Mouse (Mus musculus) thymus, postnatal 10 days (tissue): Measurements from ENCODE around the gene Pla1a.

Source experiments
- DNase-seq, 2 experiments: peaks; one replicate each; pipeline ENCODE4 v3.0.0; 2021; ENCODE audit warnings: low spot score in 2 of 2

Gene Pla1a

GRCm38 (mm10) chr16:38346529-38347325, 86.2 kb downstream of the Pla1a start, which contains the start of the genes Cox17 and Gm21987:
Cox17 (plus strand) TSS chr16:38346991.
Gm21987 (plus strand) TSS chr16:38347040.
- DNase-seq: peak; percentile 89 to 90
